Mouse (Mus musculus) skeletal muscle tissue, adult 2 months (tissue): ENCODE measurements at regions not wholly inside any gene's neighbourhood (a gene's known extent, or its start where the extent isn't known, plus 50 kb on each side); places are given as distances from the start of the nearest gene placed in this dataset.

Experiments used
- DNase-seq: peaks from one replicate; pipeline ENCODE4 v3.0.0-alpha.2; 2012; ENCODE audit warnings: low read depth, low spot score

- no peak for DNase-seq
These were observed 268.0 kb upstream of the Npvf start for GRCm38 (mm10) chr6:50922235-50922634.

- no peak for DNase-seq
These were observed 270.3 kb upstream of the Npvf start for GRCm38 (mm10) chr6:50924571-50924970.

GRCm38 (mm10) chr6:50924998-50925397, 270.8 kb upstream of the Npvf start:
- DNase-seq = no peak

- DNase-seq = no peak
These were observed 272.1 kb upstream of the Npvf start for GRCm38 (mm10) chr6:50926313-50926712.

- DNase-seq = no peak
These were observed 275.3 kb upstream of the Npvf start for GRCm38 (mm10) chr6:50929503-50929902.

- no peak for DNase-seq
These were observed 279.3 kb upstream of the Npvf start for GRCm38 (mm10) chr6:50933510-50933909.

- DNase-seq = no peak
These were observed 280.0 kb upstream of the Npvf start for GRCm38 (mm10) chr6:50934245-50934644.

- no peak for DNase-seq
These were observed 282.1 kb upstream of the Npvf start for GRCm38 (mm10) chr6:50936306-50936705.

GRCm38 (mm10) chr6:50937094-50937493, 282.9 kb upstream of the Npvf start:
- DNase-seq = no peak

GRCm38 (mm10) chr6:50938879-50939278, 284.6 kb upstream of the Npvf start:
- DNase-seq = no peak

GRCm38 (mm10) chr6:50939440-50939839, 285.2 kb upstream of the Npvf start:
- no peak for DNase-seq

- DNase-seq = no peak
These were observed 285.9 kb upstream of the Npvf start for GRCm38 (mm10) chr6:50940118-50940517.

GRCm38 (mm10) chr6:50940641-50941398, 286.6 kb upstream of the Npvf start:
- DNase-seq = peak; percentile 62

- no peak for DNase-seq
These were observed 288.5 kb upstream of the Npvf start for GRCm38 (mm10) chr6:50942696-50943095.

- DNase-seq = no peak
These were observed 293.8 kb upstream of the Npvf start for GRCm38 (mm10) chr6:50948061-50948460.

- DNase-seq = no peak
These were observed 295.1 kb upstream of the Npvf start for GRCm38 (mm10) chr6:50949361-50949760.

- no peak for DNase-seq
These were observed 295.8 kb upstream of the Npvf start for GRCm38 (mm10) chr6:50949883-50950583.

GRCm38 (mm10) chr6:50957328-50957900, 303.2 kb upstream of the Npvf start:
- DNase-seq = no peak

- DNase-seq = no peak
These were observed 306.1 kb upstream of the Npvf start for GRCm38 (mm10) chr6:50960341-50960740.

- no peak for DNase-seq
These were observed 307.4 kb upstream of the Npvf start for GRCm38 (mm10) chr6:50961592-50961991.

- DNase-seq = no peak
These were observed 314.3 kb upstream of the Npvf start for GRCm38 (mm10) chr6:50968546-50968945.

- DNase-seq = peak; percentile 24
These were observed 315.1 kb upstream of the Npvf start for GRCm38 (mm10) chr6:50969341-50969740.

- DNase-seq = no peak
These were observed 315.8 kb upstream of the Npvf start for GRCm38 (mm10) chr6:50969997-50970396.
